Mouse (Mus musculus): ENCODE data around the gene Dhx30. TPM values are rescaled to one million over a fixed set of nuclear protein-coding genes. Genes with fewer than 3 reads are reported as not detected.

Gene Dhx30
- polyA plus RNA-seq, 1 experiment from 2014 or later: 102 TPM

GRCm38 (mm10) chr9:110045763-110046377, 71.8 kb downstream of the Dhx30 start:
- H3K27me3 ChIP-seq (ENCODE audit: control insufficient read depth, insufficient read depth, low read length): no peaks in the 10 kb centered on the region
- H3K4me3 ChIP-seq (replicated peaks; ENCODE audit: low read length): no peak overlapping the region
- no peak for ATAC-seq (ENCODE audit: insufficient read depth, low FRiP score)
- no peak overlapping the region for H3K9ac ChIP-seq (ENCODE audit: low read length)
- H3K36me3 ChIP-seq (ENCODE audit: control insufficient read depth, insufficient read depth, low read length): no peaks in the 10 kb centered on the region
- no peak overlapping the region for H3K4me2 ChIP-seq (ENCODE audit: low read depth, low read length)
- H3K27ac ChIP-seq (ENCODE audit: low read length): no peak overlapping the region
- H3K4me1 ChIP-seq (ENCODE audit: control insufficient read depth, insufficient read depth, low read length): no peaks in the 10 kb centered on the region
- no peaks in the 10 kb centered on the region for H3K9me3 ChIP-seq (replicated peaks; ENCODE audit: control insufficient read depth, low read length)

DNA sequence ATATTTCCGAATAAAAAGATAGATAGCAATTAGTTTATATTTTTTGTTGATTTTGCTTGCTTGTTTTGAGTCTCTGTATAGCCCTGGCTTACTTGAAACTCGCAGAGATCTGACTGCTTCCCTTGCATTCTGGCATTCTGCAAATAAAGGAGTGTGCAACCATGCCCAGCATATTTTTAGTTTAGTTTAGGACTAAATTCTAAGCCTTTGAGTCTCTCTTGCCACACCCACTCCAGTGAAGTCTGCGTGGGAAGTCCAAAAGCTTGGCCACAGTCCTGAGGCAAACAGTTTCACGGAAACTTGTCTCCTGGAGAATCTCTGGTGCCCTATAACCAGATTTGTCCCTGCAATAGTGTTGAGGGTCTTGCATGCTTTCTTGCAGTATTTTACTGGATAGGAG, 73.3 kb downstream of the Dhx30 start:
- H3K36me3 ChIP-seq (ENCODE audit: control insufficient read depth, insufficient read depth, low read length): no peaks in the 10 kb centered on the region
- H3K27me3 ChIP-seq (ENCODE audit: control insufficient read depth, insufficient read depth, low read length): no peaks in the 10 kb centered on the region
- no peak for ATAC-seq (ENCODE audit: insufficient read depth, low FRiP score)
- H3K27ac ChIP-seq (ENCODE audit: low read length): no peak overlapping the region
- H3K4me3 ChIP-seq (replicated peaks; ENCODE audit: low read length): no peak overlapping the region
- no peaks in the 10 kb centered on the region for H3K4me1 ChIP-seq (ENCODE audit: control insufficient read depth, insufficient read depth, low read length)
- no peak overlapping the region for H3K4me2 ChIP-seq (ENCODE audit: low read depth, low read length)
- no peak overlapping the region for H3K9ac ChIP-seq (ENCODE audit: low read length)
- no peaks in the 10 kb centered on the region for H3K9me3 ChIP-seq (replicated peaks; ENCODE audit: control insufficient read depth, low read length)
- WGBS: 79% methylated on average over 4 of the region's 4 CpGs

GRCm38 (mm10) chr9:110038485-110038884, 79.1 kb downstream of the Dhx30 start:
- H3K27ac ChIP-seq (ENCODE audit: low read length): no peak overlapping the region
- no peak overlapping the region for H3K4me3 ChIP-seq (replicated peaks; ENCODE audit: low read length)
- WGBS: 91% methylated on average over 2 of the region's 2 CpGs
- H3K36me3 ChIP-seq (ENCODE audit: control insufficient read depth, insufficient read depth, low read length): peaks cover 17% of the 10 kb centered on the region
- no peaks in the 10 kb centered on the region for H3K4me1 ChIP-seq (ENCODE audit: control insufficient read depth, insufficient read depth, low read length)
- H3K9me3 ChIP-seq (replicated peaks; ENCODE audit: control insufficient read depth, low read length): no peaks in the 10 kb centered on the region
- H3K4me2 ChIP-seq (ENCODE audit: low read depth, low read length): no peak overlapping the region
- no peaks in the 10 kb centered on the region for H3K27me3 ChIP-seq (ENCODE audit: control insufficient read depth, insufficient read depth, low read length)
- no peak for ATAC-seq (ENCODE audit: insufficient read depth, low FRiP score)
- no peak overlapping the region for H3K9ac ChIP-seq (ENCODE audit: low read length)

DNA sequence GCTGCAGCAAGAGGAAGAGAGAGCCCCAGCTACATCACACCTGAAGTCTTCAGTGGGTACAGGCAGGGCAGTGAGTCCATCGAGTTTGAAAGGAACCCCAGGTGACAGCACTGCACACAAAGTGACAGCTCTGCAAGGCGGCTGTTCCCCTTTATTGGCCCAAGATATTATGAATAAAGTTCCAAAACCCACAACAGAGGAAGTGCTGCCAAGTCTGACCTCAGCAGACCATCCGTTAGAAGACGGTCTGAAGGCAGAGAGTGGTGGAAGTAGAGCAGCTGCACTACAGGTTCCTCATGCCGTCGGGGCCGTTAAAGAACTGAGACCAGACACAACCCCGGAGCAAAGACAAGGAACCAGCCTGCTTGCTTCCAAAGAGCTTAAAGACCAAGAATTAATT, 79.7 kb downstream of the Dhx30 start:
- Histone ChIP-seq H3K9ac (ENCODE audit: low read length) (no peak overlapping the region), H3K9me3 (replicated peaks; ENCODE audit: control insufficient read depth, low read length) (no peaks in the 10 kb centered on the region), H3K4me3 (replicated peaks; ENCODE audit: low read length) (no peak overlapping the region), H3K27ac (ENCODE audit: low read length) (no peak overlapping the region), H3K4me2 (ENCODE audit: low read depth, low read length) (no peak overlapping the region), H3K4me1 (ENCODE audit: control insufficient read depth, insufficient read depth, low read length) (no peaks in the 10 kb centered on the region), H3K36me3 (ENCODE audit: control insufficient read depth, insufficient read depth, low read length) (peaks cover 17% of the 10 kb centered on the region), H3K27me3 (ENCODE audit: control insufficient read depth, insufficient read depth, low read length) (no peaks in the 10 kb centered on the region)
- no peak for ATAC-seq (ENCODE audit: insufficient read depth, low FRiP score)
- WGBS: 71% methylated on average over 8 of the region's 8 CpGs

- Histone ChIP-seq H3K9me3 (replicated peaks; ENCODE audit: control insufficient read depth, low read length) (no peaks in the 10 kb centered on the region), H3K4me3 (replicated peaks; ENCODE audit: low read length) (no peak overlapping the region), H3K27me3 (ENCODE audit: control insufficient read depth, insufficient read depth, low read length) (no peaks in the 10 kb centered on the region), H3K27ac (ENCODE audit: low read length) (no peak overlapping the region), H3K36me3 (ENCODE audit: control insufficient read depth, insufficient read depth, low read length) (peaks cover 17% of the 10 kb centered on the region), H3K9ac (ENCODE audit: low read length) (no peak overlapping the region), H3K4me2 (ENCODE audit: low read depth, low read length) (no peak overlapping the region), H3K4me1 (ENCODE audit: control insufficient read depth, insufficient read depth, low read length) (no peaks in the 10 kb centered on the region)
- 89% methylated on average over 4 of the region's 4 CpGs for WGBS
- no peak for ATAC-seq (ENCODE audit: insufficient read depth, low FRiP score)
Observed at GRCm38 (mm10) chr9:110035091-110035490, 82.5 kb downstream of the Dhx30 start.

Other genes with a start within 250 kb of the Dhx30 start
- 26.0 and 26.6 TPM in 2 replicates for gene Cdc25a, start 242.3 kb downstream of the Dhx30 start, polyA plus RNA-seq (2015; fragmentation: Nextera tagmentation; extraction: Ambion mirVana)
- 64.3 and 73.2 TPM in 2 replicates for gene Map4, start 186.4 kb downstream of the Dhx30 start, polyA plus RNA-seq (2015; fragmentation: Nextera tagmentation; extraction: Ambion mirVana)
- 59.2 and 61.8 TPM in 2 replicates for gene Smarcc1, start 122 bp downstream of the Dhx30 start, polyA plus RNA-seq (2015; fragmentation: Nextera tagmentation; extraction: Ambion mirVana)
- 3.4 and 3.8 TPM in 2 replicates for gene Cspg5, start 126.0 kb upstream of the Dhx30 start, polyA plus RNA-seq (2015; fragmentation: Nextera tagmentation; extraction: Ambion mirVana)
- 17.5 and 18.4 TPM in 2 replicates for gene Elp6, start 187.3 kb upstream of the Dhx30 start, polyA plus RNA-seq (2015; fragmentation: Nextera tagmentation; extraction: Ambion mirVana)
- 36.1 and 36.8 TPM in 2 replicates for gene Scap, start 215.5 kb upstream of the Dhx30 start, polyA plus RNA-seq (2015; fragmentation: Nextera tagmentation; extraction: Ambion mirVana)